Mouse (Mus musculus): ENCODE measurements around the gene Dhh.

Gene Dhh

GRCm38 (mm10) chr15:98871916-98872888 is 26.1 kb downstream of the Dhh start:
- DNase-seq (ENCODE audit: low read depth, low spot score): peak; percentile 97

- DNase-seq (ENCODE audit: low read depth, low spot score): no peak
Measured at GRCm38 (mm10) chr15:98871070-98871915, 27.0 kb downstream of the Dhh start, which contains the start of gene Kmt2d. Gene Kmt2d, minus strand, starts transcription at chr15:98871204.

GRCm38 (mm10) chr15:98870179-98871069 is 27.9 kb downstream of the Dhh start:
- DNase-seq (ENCODE audit: low read depth, low spot score): no peak

- DNase-seq (ENCODE audit: low read depth, low spot score): no peak
Measured at GRCm38 (mm10) chr15:98869342-98870178, 28.8 kb downstream of the Dhh start.

GRCm38 (mm10) chr15:98868346-98869063 is 29.8 kb downstream of the Dhh start:
- no peak for DNase-seq (ENCODE audit: low read depth, low spot score)

- peak; percentile 75 for DNase-seq (ENCODE audit: low read depth, low spot score)
Measured at GRCm38 (mm10) chr15:98867321-98867720, 31.0 kb downstream of the Dhh start.

- DNase-seq (ENCODE audit: low read depth, low spot score): no peak
Measured at GRCm38 (mm10) chr15:98866501-98866900, 31.8 kb downstream of the Dhh start.

- no peak for DNase-seq (ENCODE audit: low read depth, low spot score)
Measured at GRCm38 (mm10) chr15:98865771-98866170, 32.6 kb downstream of the Dhh start.

- DNase-seq (ENCODE audit: low read depth, low spot score): no peak
Measured at GRCm38 (mm10) chr15:98864951-98865350, 33.4 kb downstream of the Dhh start.

- no peak for DNase-seq (ENCODE audit: low read depth, low spot score)
Measured at GRCm38 (mm10) chr15:98863451-98863958, 34.8 kb downstream of the Dhh start.

- DNase-seq (ENCODE audit: low read depth, low spot score): no peak
Measured at GRCm38 (mm10) chr15:98861701-98862410, 36.5 kb downstream of the Dhh start.

- no peak for DNase-seq (ENCODE audit: low read depth, low spot score)
Measured at GRCm38 (mm10) chr15:98860921-98861320, 37.4 kb downstream of the Dhh start.

GRCm38 (mm10) chr15:98859319-98860043 is 38.9 kb downstream of the Dhh start:
- no peak for DNase-seq (ENCODE audit: low read depth, low spot score)

GRCm38 (mm10) chr15:98854214-98854613 is 44.1 kb downstream of the Dhh start:
- no peak for DNase-seq (ENCODE audit: low read depth, low spot score)

GRCm38 (mm10) chr15:98853161-98853937 is 45.0 kb downstream of the Dhh start:
- no peak for DNase-seq (ENCODE audit: low read depth, low spot score)

- no peak for DNase-seq (ENCODE audit: low read depth, low spot score)
Measured at GRCm38 (mm10) chr15:98852733-98853132, 45.6 kb downstream of the Dhh start.

GRCm38 (mm10) chr15:98852071-98852470 is 46.3 kb downstream of the Dhh start:
- DNase-seq (ENCODE audit: low read depth, low spot score): no peak

Data from telencephalon, adult 2 months (tissue).